Mouse (Mus musculus) CH12.LX (cell line): ENCODE results near the gene Ptprf.

Experiments
- CHD1 ChIP-seq: IDR thresholded peaks from 2 replicates; pipeline ENCODE4 v1.6.1; 2012; ENCODE audit warnings: low read depth, low read length, improper control_type of control experiment, inconsistent platforms
- CTCF ChIP-seq, 2 experiments: IDR thresholded peaks in 1 of 2; conservative IDR thresholded peaks in 1 of 2; 2 replicates each; pipeline ENCODE4 v1.5.1; 2011 to 2012; ENCODE audit warnings: low read depth in 2 of 2, low read length in 2 of 2, improper control_type of control experiment in 1 of 2, inconsistent platforms in 1 of 2, mild to moderate bottlenecking in 1 of 2, moderate library complexity in 1 of 2
- E2F4 ChIP-seq: IDR thresholded peaks from 2 replicates; pipeline ENCODE4 v1.6.1; 2011; ENCODE audit warnings: low read depth, low read length, improper control_type of control experiment; ENCODE audit not compliant: insufficient replicate concordance
- ELF1 ChIP-seq: IDR thresholded peaks from 2 replicates; pipeline ENCODE4 v1.6.1; 2014; ENCODE audit warnings: low read depth, mild to moderate bottlenecking, inconsistent platforms, low read length, improper control_type of control experiment
- EP300 ChIP-seq: IDR thresholded peaks from 2 replicates; pipeline ENCODE4 v1.6.1; 2011; ENCODE audit warnings: low read length, improper control_type of control experiment
- HCFC1 ChIP-seq: IDR thresholded peaks from 2 replicates; pipeline ENCODE4 v1.6.1; 2012; ENCODE audit warnings: low read depth, mild to moderate bottlenecking, inconsistent platforms, low read length, improper control_type of control experiment
- JUND ChIP-seq: conservative IDR thresholded peaks from 2 replicates; pipeline ENCODE4 v1.6.1; 2011; ENCODE audit warnings: low read depth, low read length, improper control_type of control experiment
- KAT2A ChIP-seq: IDR thresholded peaks from 2 replicates; pipeline ENCODE4 v1.6.1; 2012; ENCODE audit warnings: low read length, improper control_type of control experiment, inconsistent platforms; ENCODE audit not compliant: insufficient replicate concordance
- MAZ ChIP-seq: IDR thresholded peaks from 2 replicates; pipeline ENCODE4 v1.6.1; 2012; ENCODE audit warnings: low read depth, mild to moderate bottlenecking, inconsistent platforms, low read length, improper control_type of control experiment, moderate library complexity
- POLR2A ChIP-seq: IDR thresholded peaks from 2 replicates; pipeline ENCODE4 v1.6.1; 2011; ENCODE audit warnings: low read depth, mild to moderate bottlenecking, improper control_type of control experiment, low read length
- RCOR1 ChIP-seq: conservative IDR thresholded peaks from 2 replicates; pipeline ENCODE4 v1.6.1; 2012; ENCODE audit warnings: low read depth, mild to moderate bottlenecking, inconsistent platforms, low read length, improper control_type of control experiment
- ZC3H11A ChIP-seq: IDR thresholded peaks from 2 replicates; pipeline ENCODE4 v1.6.1; 2012; ENCODE audit warnings: low read depth, mild to moderate bottlenecking, inconsistent platforms, low read length, improper control_type of control experiment
- ZNF384 ChIP-seq: IDR thresholded peaks from 2 replicates; pipeline ENCODE4 v1.6.1; 2012; ENCODE audit warnings: low read depth, low read length, improper control_type of control experiment, inconsistent platforms

- TF ChIP-seq E2F4 (no peak), EP300 (no peak), CTCF (conservative IDR thresholded peaks at IDR 0.05 in 1 of 2, IDR thresholded peaks at IDR 0.05 in 1 of 2; ENCODE audit: low read depth in 2 of 2, low read length in 2 of 2) (no peak), MAZ (no peak), POLR2A (no peak), ZC3H11A (no peak), ZNF384 (no peak), KAT2A (no peak), JUND (no peak), CHD1 (no peak), ELF1 (no peak), HCFC1 (no peak), RCOR1 (no peak)
These were observed 682 bp downstream of the Ptprf start for GRCm38 (mm10) chr4:118290416-118291030.
